9 mouse cellular contexts compared by ENCODE assay signal in the genomic region with DNA sequence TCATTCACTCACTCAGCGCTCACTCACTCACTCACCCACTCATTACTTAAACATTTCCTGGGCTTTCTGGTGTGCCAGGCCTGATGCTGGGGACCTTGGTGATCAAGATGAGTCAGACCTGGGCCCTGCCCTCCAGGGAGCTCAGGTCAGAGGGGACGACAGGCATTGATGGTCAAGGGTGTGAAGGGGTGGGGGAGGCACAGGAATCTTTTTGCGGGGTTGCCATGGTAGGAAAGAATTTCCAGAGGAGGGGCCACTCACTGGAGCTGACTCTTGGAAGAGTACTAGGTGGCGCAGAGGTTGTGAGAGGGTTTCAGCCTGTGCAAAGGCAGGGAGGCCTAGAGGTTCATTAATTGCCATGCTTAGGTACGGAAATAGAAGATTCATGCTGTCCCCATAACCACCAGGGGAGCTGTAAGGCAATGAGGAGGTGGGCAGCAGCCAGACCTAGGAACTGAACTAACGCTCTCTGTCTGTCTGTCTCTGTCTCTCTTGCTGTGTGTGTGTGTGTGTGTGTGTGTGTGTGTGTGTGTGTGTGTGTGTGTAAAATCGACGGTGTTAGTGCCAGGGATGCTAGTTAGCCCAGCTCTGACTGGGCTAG. TPM values are rescaled to one million over a fixed set of nuclear protein-coding genes. Genes with fewer than 3 reads are reported as not detected.
A peak's percentile ranks its signal among the peaks of the same experiment; 100 is the strongest.
DNase-seq lines count a peak whose midpoint lies in the region; ATAC-seq and TF ChIP-seq lines count a peak whose summit lies in the region.
"Had no signal": no experiment of that assay in that cellular context is flagged by ENCODE, and none has a peak within 500 bp of the region (broad histone marks: within the 10 kb centered on the region; RNA-seq: fewer than 3 reads in every experiment).

No protein-coding gene starts in this region.

- TF ChIP-seq CTCF in CH12.LX (conservative IDR thresholded peaks at IDR 0.05 in 1 of 2, IDR thresholded peaks at IDR 0.05 in 1 of 2; ENCODE audit: low read depth in 2 of 2, low read length in 2 of 2): peak in 1 of 2 experiments; percentile 23; a peak in 1 of 4 replicates
- peak; percentile 33 for TF ChIP-seq CTCF in liver, embryonic 14.5 days (IDR thresholded peaks at IDR 0.05; ENCODE audit: low read depth)

- H3K4me2 ChIP-seq in CH12.LX (ENCODE audit: insufficient read depth, low read depth, poor library complexity, severe bottlenecking): peak overlapping the region; percentile 77
- no peak overlapping the region; the same call in 1 of the 2 replicates for H3K4me2 ChIP-seq in forebrain, embryonic 11.5 days (ENCODE audit: low read depth, low read length, severe bottlenecking)
- peak overlapping the region; percentile 54 for H3K4me2 ChIP-seq in liver, embryonic 14.5 days (ENCODE audit: low read depth)

- H3K79me2 ChIP-seq in CH12.LX (replicated peaks; ENCODE audit: control insufficient read depth, extremely low read depth, insufficient read depth, poor library complexity, severe bottlenecking): no peaks in the 10 kb centered on the region

- H3K27me3 ChIP-seq in CH12.LX (replicated peaks): peaks cover 7% of the 10 kb centered on the region
- H3K27me3 ChIP-seq in forebrain, embryonic 11.5 days (ENCODE audit: control insufficient read depth, insufficient read depth, low read length): peaks cover 3% of the 10 kb centered on the region
- H3K27me3 ChIP-seq in liver, embryonic 14.5 days (ENCODE audit: control insufficient read depth, insufficient read depth, low read length): no peaks in the 10 kb centered on the region

- H3K4me1 ChIP-seq in CH12.LX (ENCODE audit: control insufficient read depth in 1 of 2, insufficient read depth in 2 of 2): 0 out of 4 replicates have a peak, but pooled peaks cover 2 to 3% of the 10 kb centered on the region in 2 experiments
- peaks cover 11% of the 10 kb centered on the region; the same call in 1 of the 2 replicates for H3K4me1 ChIP-seq in forebrain, embryonic 11.5 days (replicated peaks; ENCODE audit: control insufficient read depth, insufficient read depth, low read length)
- peaks cover 3 to 11% of the 10 kb centered on the region in 2 experiments; a peak in 3 of 4 replicates for H3K4me1 ChIP-seq in liver, embryonic 14.5 days (replicated peaks; ENCODE audit: control insufficient read depth in 2 of 2, insufficient read depth in 2 of 2, low read length in 1 of 2)

- WGBS in forebrain, embryonic 11.5 days: 44% methylated on average over 8 of the region's 8 CpGs
- 46% methylated on average over 8 of the region's 8 CpGs for WGBS in liver, embryonic 14.5 days (ENCODE audit: insufficient replicate concordance)

- no peak overlapping the region for H3K27ac ChIP-seq in CH12.LX (ENCODE audit: insufficient read depth, low read depth)
- H3K27ac ChIP-seq in forebrain, embryonic 11.5 days (ENCODE audit: low read depth, low read length): no peak overlapping the region
- no peak overlapping the region for H3K27ac ChIP-seq in liver, embryonic 14.5 days
- H3K27ac ChIP-seq: macrophage had no signal

- ATAC-seq in forebrain, embryonic 11.5 days (replicated peaks; ENCODE audit: low FRiP score): no peak
- no peak for ATAC-seq in liver, embryonic 14.5 days (ENCODE audit: insufficient read depth)
- no peak for ATAC-seq in activated CD4-positive, CD25-positive, alpha-beta regulatory T cell, adult 4 months

- no peak for TF ChIP-seq EP300 in CH12.LX (IDR thresholded peaks at IDR 0.05; ENCODE audit: low read length)
- no peak for TF ChIP-seq EP300 in liver, embryonic 14.5 days (IDR thresholded peaks at IDR 0.05; ENCODE audit: low read depth)

- in situ Hi-C loops in CH12.LX (cut with MboI; ENCODE audit: low pct_ligation_motif_present, low pct_unique_long_range_greater_than_20kb, low sequenced_read_pairs): no loop called here

- TF ChIP-seq POLR2A in CH12.LX (IDR thresholded peaks at IDR 0.05; ENCODE audit: low read depth, low read length): no peak

- TF ChIP-seq RAD21 in CH12.LX (IDR thresholded peaks at IDR 0.05; ENCODE audit: low read depth, low read length): no peak; the same call in 1 of the 2 replicates

- peak; percentile 47 for DNase-seq in cerebellum, adult 9-11 months
- no peak for DNase-seq in cerebellum, postnatal 10 days
- no peak for DNase-seq in CH12.LX (ENCODE audit: extremely low read depth)
- DNase-seq in forebrain, embryonic 11.5 days (ENCODE audit: low spot score): peak; percentile 52
- DNase-seq in liver, embryonic 14.5 days (ENCODE audit: low read depth in 3 of 3, low spot score in 3 of 3): no peak
- no peak for DNase-seq in thymus, postnatal 10 days (ENCODE audit: low spot score in 2 of 2)
- no peak for DNase-seq in T-cell, adult 2 months (ENCODE audit: low spot score)

- H3K9ac ChIP-seq in CH12.LX (ENCODE audit: insufficient read depth, low read depth): 0 out of 2 replicates have a peak overlapping the region, but pooled peaks have one; percentile 0
- H3K9ac ChIP-seq in forebrain, embryonic 11.5 days (ENCODE audit: low read length): no peak overlapping the region; the same call in 1 of the 2 replicates
- H3K9ac ChIP-seq in liver, embryonic 14.5 days (replicated peaks): no peak overlapping the region

- dilution Hi-C loops in CH12.LX (cut with MboI; ENCODE audit: extremely low pct_ligation_motif_present, extremely low pct_unique_long_range_greater_than_20kb, low sequenced_read_pairs): no loop called here

- peaks cover 5 to 31% of the 10 kb centered on the region in 2 experiments for H3K36me3 ChIP-seq in CH12.LX (replicated peaks in 1 of 2; ENCODE audit: control insufficient read depth in 1 of 2, insufficient read depth in 1 of 2, low read length in 1 of 2)
- H3K36me3 ChIP-seq in forebrain, embryonic 11.5 days (ENCODE audit: control insufficient read depth, insufficient read depth, low read length): no peaks in the 10 kb centered on the region
- H3K36me3 ChIP-seq in liver, embryonic 14.5 days (replicated peaks; ENCODE audit: control insufficient read depth, insufficient read depth, low read depth): no peaks in the 10 kb centered on the region

- H3K9me3 ChIP-seq in CH12.LX (replicated peaks; ENCODE audit: low read length): no peaks in the 10 kb centered on the region
- H3K9me3 ChIP-seq in forebrain, embryonic 11.5 days (ENCODE audit: control insufficient read depth, low read length): no peaks in the 10 kb centered on the region
- no peaks in the 10 kb centered on the region for H3K9me3 ChIP-seq in liver, embryonic 14.5 days (ENCODE audit: control insufficient read depth, low read length)

- H3K4me3 ChIP-seq in CH12.LX (replicated peaks in 1 of 3; ENCODE audit: low read depth in 2 of 3, low read length in 2 of 3, poor library complexity in 1 of 3): peak overlapping the region in 2 of 3 experiments; percentile 37 to 47
- H3K4me3 ChIP-seq in forebrain, embryonic 11.5 days (ENCODE audit: low read depth, low read length): no peak overlapping the region; the same call in 1 of the 2 replicates
- H3K4me3 ChIP-seq in liver, embryonic 14.5 days (ENCODE audit: insufficient read depth in 1 of 2, low read depth in 2 of 2, low read length in 2 of 2): peak overlapping the region in 1 of 2 experiments; percentile 36; a peak in 2 of 4 replicates

TF ChIP-seq in CH12.LX, 34 proteins besides CTCF, POLR2A, EP300 and RAD21:
- TF ChIP-seq KAT2A (IDR thresholded peaks at IDR 0.05; ENCODE audit: insufficient replicate concordance, low read length) (no peak), MYC (IDR thresholded peaks at IDR 0.05; ENCODE audit: low read depth, low read length) (no peak)

RNA-seq across cellular contexts. Expression of a gene that starts 7.7 kb away (rescaled TPM):
- total RNA-seq in CH12.LX (2012; rRNA removed) (not detected in 2 replicates), CH12.LX (2014; rRNA removed) (not detected in 2 replicates)
- not detected in 2 replicates for polyA plus RNA-seq in CH12.LX (2012; ENCODE audit: insufficient read length, low read depth)
- 0.28 TPM in 1 of 2 replicates, not detected in the other for polyA plus RNA-seq in forebrain, embryonic 11.5 days (2014; fragmentation: Nextera tagmentation; extraction: Ambion mirVana)
- not detected in 2 replicates for polyA plus RNA-seq in liver, embryonic 14.5 days (2012; rRNA removed)
- not detected in 2 replicates for polyA plus RNA-seq in liver, embryonic 14.5 days (2014; fragmentation: Nextera tagmentation; extraction: Ambion mirVana)
- not detected for polyA plus RNA-seq in activated CD4-positive, CD25-positive, alpha-beta regulatory T cell, adult 4 months (2017; shearing (Covaris generic))
- polyA plus RNA-seq: macrophage had no signal

RNA-seq across cellular contexts. Expression of a gene that starts 21.3 kb away (rescaled TPM):
- total RNA-seq in CH12.LX (2012; rRNA removed): 2.7 and 3.4 TPM in 2 replicates
- 2.3 and 2.8 TPM in 2 replicates for total RNA-seq in CH12.LX (2014; rRNA removed)
- 5.9 and 6.4 TPM in 2 replicates for polyA plus RNA-seq in CH12.LX (2012; ENCODE audit: insufficient read length, low read depth)
- polyA plus RNA-seq in forebrain, embryonic 11.5 days (2014; fragmentation: Nextera tagmentation; extraction: Ambion mirVana): 3.0 and 3.8 TPM in 2 replicates
- polyA plus RNA-seq in liver, embryonic 14.5 days (2012; rRNA removed): 2.3 TPM in 2 replicates
- 0.38 and 0.72 TPM in 2 replicates for polyA plus RNA-seq in liver, embryonic 14.5 days (2014; fragmentation: Nextera tagmentation; extraction: Ambion mirVana)
- 10 to 100 TPM in 1 of 2 experiments, 1 to 10 TPM in 1; 8.5 to 10.7 TPM for polyA plus RNA-seq in activated CD4-positive, CD25-positive, alpha-beta regulatory T cell, adult 4 months (2017; shearing (Covaris generic))

RNA-seq across cellular contexts. Expression of a gene that starts 35.5 kb away (rescaled TPM):
- total RNA-seq in CH12.LX (2012; rRNA removed) (not detected in 2 replicates), CH12.LX (2014; rRNA removed) (not detected in 2 replicates)
- not detected in 2 replicates for polyA plus RNA-seq in CH12.LX (2012; ENCODE audit: insufficient read length, low read depth)
- 0.69 TPM in 1 of 2 replicates, not detected in the other for polyA plus RNA-seq in forebrain, embryonic 11.5 days (2014; fragmentation: Nextera tagmentation; extraction: Ambion mirVana)
- not detected in 2 replicates for polyA plus RNA-seq in liver, embryonic 14.5 days (2012; rRNA removed)
- not detected in 2 replicates for polyA plus RNA-seq in liver, embryonic 14.5 days (2014; fragmentation: Nextera tagmentation; extraction: Ambion mirVana)
- not detected for polyA plus RNA-seq in activated CD4-positive, CD25-positive, alpha-beta regulatory T cell, adult 4 months (2017; shearing (Covaris generic))
- polyA plus RNA-seq: macrophage had no signal

Comparison
In these comparisons a context has a peak if more than half of its experiments do, and no peak if none do; other contexts are left out.
1. DNase-seq: peak in cerebellum, adult 9-11 months (single experiment) and forebrain, embryonic 11.5 days (single experiment); none in cerebellum, postnatal 10 days (0 of 2), CH12.LX (single experiment), liver, embryonic 14.5 days (0 of 3), thymus, postnatal 10 days (0 of 2) and T-cell, adult 2 months (single experiment).